Mouse (Mus musculus): ENCODE measurements around the gene Wt1. TPM values are rescaled to one million over a fixed set of nuclear protein-coding genes. Genes with fewer than 3 reads are reported as not detected.

Wt1 gene
- polyA plus RNA-seq, 1 experiment from 2014 or later, result 0.11 TPM

DNA sequence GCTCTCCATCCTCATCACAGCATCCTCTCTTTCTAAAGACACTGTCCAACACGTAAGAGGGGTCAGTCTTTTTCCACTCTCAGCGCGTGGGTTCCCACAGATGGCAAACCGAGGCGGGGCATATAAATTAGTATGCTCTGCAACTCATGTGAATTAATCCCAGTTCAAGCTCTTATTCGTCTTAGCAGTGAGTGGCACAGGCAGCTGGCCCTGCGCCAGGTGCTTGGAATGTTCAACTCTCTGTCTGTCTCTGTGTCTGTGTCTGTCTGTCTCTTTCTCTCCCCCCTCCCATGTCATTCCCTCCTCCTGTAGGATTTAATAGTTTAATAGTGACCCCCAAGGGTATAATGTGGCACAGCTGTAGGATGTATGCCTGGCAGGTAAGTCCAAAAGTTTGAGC, 26.9 kb upstream of the Wt1 start:
- H3K4me3 ChIP-seq, result no peak overlapping the region
- no peak overlapping the region for H3K4me2 ChIP-seq (replicated peaks)
- H3K36me3 ChIP-seq, result no peaks in the 10 kb centered on the region
- no peak overlapping the region for H3K9ac ChIP-seq (replicated peaks)
- H3K4me1 ChIP-seq, result peaks cover 6% of the 10 kb centered on the region; the same call in 1 of the 2 replicates
- WGBS, result 81% methylated on average over 7 of the region's 7 CpGs
- H3K27me3 ChIP-seq, result no peaks in the 10 kb centered on the region
- H3K27ac ChIP-seq (replicated peaks), result no peak overlapping the region
- no peaks in the 10 kb centered on the region for H3K9me3 ChIP-seq
- ATAC-seq (ENCODE audit: low FRiP score, low read depth), result no peak

DNA sequence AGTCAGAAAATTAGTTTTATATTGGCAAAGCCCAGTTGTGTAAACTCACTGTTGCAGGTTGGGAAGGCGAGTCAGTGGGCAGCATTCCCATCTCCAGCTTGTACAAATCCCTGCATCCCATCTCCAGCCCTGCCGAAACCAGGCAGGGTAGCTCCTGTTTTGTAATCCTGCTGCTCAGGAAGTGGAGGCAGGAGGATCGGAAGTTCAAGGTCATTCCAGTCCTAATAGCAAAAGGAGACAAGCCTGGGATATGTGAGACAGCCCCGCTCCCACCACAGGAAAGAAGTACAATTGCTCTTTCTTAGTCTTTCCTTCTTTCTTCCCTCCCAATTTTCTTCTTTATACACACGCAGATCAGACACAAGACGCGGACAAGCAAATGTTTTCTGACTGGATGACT, 25.8 kb upstream of the Wt1 start:
- WGBS, result 63% methylated on average over 7 of the region's 7 CpGs
- H3K36me3 ChIP-seq, result no peaks in the 10 kb centered on the region

DNA sequence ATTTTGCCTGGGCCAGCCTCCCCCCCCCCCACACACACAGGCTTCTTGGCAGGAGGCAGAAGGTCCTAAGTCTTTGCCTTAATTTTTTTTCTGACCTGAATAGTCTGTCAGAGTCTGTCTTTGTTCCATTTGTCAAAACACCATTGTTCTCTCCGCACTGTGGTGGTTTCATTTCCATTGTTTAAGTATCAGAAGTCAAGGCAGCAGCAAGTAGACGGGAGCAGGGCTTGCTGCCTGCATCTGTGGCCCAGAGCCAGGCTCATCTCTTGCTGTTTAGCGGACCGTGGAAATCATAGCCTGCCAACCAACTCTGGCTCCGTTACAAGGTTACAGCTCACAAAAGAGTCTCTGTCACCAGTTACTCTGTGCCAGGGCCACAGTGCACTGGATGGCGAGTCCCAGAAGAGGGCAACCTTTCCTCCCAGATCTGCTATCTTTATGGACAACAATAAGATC, 17.6 kb upstream of the Wt1 start:
- peak; percentile 88 for ATAC-seq (ENCODE audit: low FRiP score, low read depth)
- 10% methylated on average over 6 of the region's 6 CpGs for WGBS
- Histone ChIP-seq H3K9ac (replicated peaks) (no peak overlapping the region), H3K27ac (replicated peaks) (no peak overlapping the region), H3K4me3 (no peak overlapping the region), H3K4me1 (peaks cover 5% of the 10 kb centered on the region), H3K9me3 (no peaks in the 10 kb centered on the region), H3K27me3 (peaks cover 34% of the 10 kb centered on the region), H3K36me3 (no peaks in the 10 kb centered on the region), H3K4me2 (replicated peaks) (no peak overlapping the region)

More for the DNA sequence above, 25.8 kb upstream of the Wt1 start:
- no peak overlapping the region for H3K4me3 ChIP-seq
- no peak overlapping the region for H3K4me2 ChIP-seq (replicated peaks)
- ATAC-seq (ENCODE audit: low FRiP score, low read depth), result no peak
- H3K27me3 ChIP-seq, result no peaks in the 10 kb centered on the region
- H3K4me1 ChIP-seq, result peaks cover 6% of the 10 kb centered on the region; the same call in 1 of the 2 replicates
- H3K9ac ChIP-seq (replicated peaks), result no peak overlapping the region
- H3K9me3 ChIP-seq, result no peaks in the 10 kb centered on the region
- H3K27ac ChIP-seq (replicated peaks), result no peak overlapping the region

DNA sequence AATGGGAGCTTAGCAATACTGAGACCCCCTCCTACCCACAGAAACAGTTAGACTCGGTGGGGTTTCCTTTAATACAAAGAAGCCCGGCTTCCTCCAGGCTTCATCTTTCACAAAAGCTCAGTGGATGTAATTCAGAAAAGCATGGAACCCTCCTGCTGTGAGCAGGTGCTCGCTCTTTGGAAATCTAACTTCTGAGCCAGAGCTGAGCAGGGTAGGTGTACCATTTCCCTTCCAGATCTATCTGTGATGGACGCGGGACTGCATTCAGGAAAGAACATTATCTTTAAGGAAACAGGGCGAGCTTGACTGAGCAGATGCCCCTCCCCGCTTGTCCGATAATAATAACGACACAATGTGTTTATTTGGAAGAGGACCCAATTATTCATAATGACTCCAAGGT, 12.3 kb upstream of the Wt1 start:
- Histone ChIP-seq H3K9me3 (no peaks in the 10 kb centered on the region), H3K36me3 (no peaks in the 10 kb centered on the region), H3K4me2 (replicated peaks) (no peak overlapping the region), H3K27me3 (peaks cover 72% of the 10 kb centered on the region), H3K4me3 (no peak overlapping the region), H3K4me1 (peaks cover 5% of the 10 kb centered on the region; the same call in 1 of the 2 replicates), H3K9ac (replicated peaks) (no peak overlapping the region), H3K27ac (replicated peaks) (no peak overlapping the region)
- WGBS, result 12% methylated on average over 9 of the region's 9 CpGs
- no peak for ATAC-seq (ENCODE audit: low FRiP score, low read depth)

DNA sequence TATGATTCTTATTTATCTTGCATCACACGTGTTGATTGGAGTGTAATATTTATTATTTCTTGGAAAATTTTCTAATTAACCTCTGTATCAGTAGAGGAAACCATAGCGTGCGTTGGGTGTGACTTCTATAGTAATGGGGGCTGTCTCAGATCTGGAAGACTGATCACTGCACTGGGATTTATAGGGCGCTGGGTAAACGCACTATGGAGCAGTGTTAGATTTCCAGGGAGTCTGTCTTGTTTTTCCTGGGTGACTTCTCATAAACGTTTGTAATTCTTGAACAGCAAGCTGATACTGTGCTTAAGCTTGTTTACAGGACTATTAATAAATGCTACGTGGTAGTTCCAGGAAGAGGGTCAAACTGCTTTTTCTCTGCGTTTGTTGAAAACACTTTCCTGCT, 8.7 kb upstream of the Wt1 start:
- H3K27me3 ChIP-seq, result peaks cover 83% of the 10 kb centered on the region
- 82% methylated on average over 8 of the region's 8 CpGs for WGBS

DNA sequence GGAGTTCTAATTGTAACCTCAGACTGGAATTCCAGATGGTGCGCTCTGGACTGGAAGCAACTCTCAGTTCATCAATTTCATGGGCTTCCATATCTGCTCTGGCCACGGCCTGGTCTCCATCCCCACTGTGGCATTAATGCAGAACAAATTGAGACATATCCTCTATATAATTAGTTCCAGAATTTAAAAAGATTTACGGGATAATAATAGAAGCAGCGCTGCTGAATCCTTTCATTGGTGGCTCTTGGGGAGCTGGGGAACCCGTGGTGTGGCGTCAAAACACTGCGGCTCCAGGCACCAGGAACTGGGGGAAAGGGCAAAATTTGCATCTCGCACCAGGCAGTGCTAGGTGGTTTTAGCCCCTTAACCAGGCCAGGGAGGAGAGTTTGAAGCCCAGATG, 4.1 kb upstream of the Wt1 start:
- H3K36me3 ChIP-seq, result no peaks in the 10 kb centered on the region
- H3K27me3 ChIP-seq, result peaks cover 93% of the 10 kb centered on the region
- no peak overlapping the region for H3K9ac ChIP-seq (replicated peaks)
- no peak overlapping the region for H3K4me2 ChIP-seq (replicated peaks)
- H3K4me1 ChIP-seq, result peaks cover 18% of the 10 kb centered on the region
- ATAC-seq (ENCODE audit: low FRiP score, low read depth), result no peak; the same call in 1 of the 2 replicates
- no peaks in the 10 kb centered on the region for H3K9me3 ChIP-seq
- H3K27ac ChIP-seq (replicated peaks), result no peak overlapping the region
- WGBS, result 3% methylated on average over 8 of the region's 8 CpGs
- H3K4me3 ChIP-seq, result no peak overlapping the region

More for the DNA sequence above, 8.7 kb upstream of the Wt1 start:
- ATAC-seq (ENCODE audit: low FRiP score, low read depth), result no peak
- no peak overlapping the region for H3K4me3 ChIP-seq
- H3K27ac ChIP-seq (replicated peaks), result no peak overlapping the region
- H3K9me3 ChIP-seq, result no peaks in the 10 kb centered on the region
- peaks cover 5% of the 10 kb centered on the region; the same call in 1 of the 2 replicates for H3K4me1 ChIP-seq
- H3K36me3 ChIP-seq, result no peaks in the 10 kb centered on the region
- no peak overlapping the region for H3K9ac ChIP-seq (replicated peaks)
- no peak overlapping the region for H3K4me2 ChIP-seq (replicated peaks)

DNA sequence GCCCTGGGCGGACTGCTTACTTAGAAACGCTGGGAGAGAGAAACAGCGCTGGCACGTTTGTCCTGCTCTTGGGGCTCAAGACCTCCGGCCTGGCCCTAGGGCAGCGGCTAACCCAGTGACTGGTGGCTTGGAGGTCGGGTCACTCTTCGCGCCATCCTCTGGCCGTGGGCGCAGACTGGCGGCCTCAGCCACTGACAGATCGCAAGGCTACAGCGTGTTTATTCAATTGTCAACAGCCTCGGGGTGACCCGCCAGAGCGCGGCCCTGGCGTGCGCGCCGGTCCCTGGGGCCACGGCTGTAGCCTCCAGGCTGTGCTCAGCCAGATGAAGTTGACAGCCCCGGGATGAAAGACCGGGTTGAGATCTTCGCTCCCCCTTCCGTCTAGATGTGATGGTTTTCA, 3.4 kb upstream of the Wt1 start:
- Histone ChIP-seq H3K9ac (replicated peaks) (no peak overlapping the region), H3K4me3 (peak overlapping the region; percentile 14; the same call in 1 of the 2 replicates), H3K27me3 (peaks cover 97% of the 10 kb centered on the region), H3K4me1 (peaks cover 22% of the 10 kb centered on the region), H3K9me3 (no peaks in the 10 kb centered on the region), H3K27ac (replicated peaks) (no peak overlapping the region), H3K36me3 (no peaks in the 10 kb centered on the region), H3K4me2 (replicated peaks) (peak overlapping the region; percentile 22; the same call in 1 of the 2 replicates)
- no peak for ATAC-seq (ENCODE audit: low FRiP score, low read depth)
- WGBS, result under 1% methylated on average over 27 of the region's 27 CpGs

DNA sequence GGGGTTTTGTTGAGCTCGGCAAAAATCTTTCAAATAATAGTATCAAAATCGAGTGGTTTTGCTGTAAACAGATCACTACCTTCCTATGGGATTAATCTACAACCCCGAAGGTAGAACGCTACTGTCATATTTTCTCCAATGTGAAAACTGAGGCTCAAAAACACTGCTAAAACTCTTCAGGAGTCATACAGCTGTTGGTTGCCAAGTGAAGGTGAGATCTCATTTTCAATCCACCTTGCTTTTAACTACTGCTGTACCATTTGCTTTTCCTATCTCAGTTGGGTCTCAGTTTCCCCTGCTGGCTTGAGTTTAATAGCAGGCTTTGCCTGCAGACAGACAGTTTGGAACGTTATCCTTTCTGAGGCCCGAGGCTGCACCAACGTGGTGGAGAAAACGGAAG, 2.9 kb upstream of the Wt1 start:
- Histone ChIP-seq H3K9me3 (no peaks in the 10 kb centered on the region), H3K36me3 (no peaks in the 10 kb centered on the region), H3K27me3 (peaks cover 99% of the 10 kb centered on the region), H3K4me3 (no peak overlapping the region), H3K27ac (replicated peaks) (no peak overlapping the region), H3K4me2 (replicated peaks) (no peak overlapping the region), H3K4me1 (peaks cover 22% of the 10 kb centered on the region), H3K9ac (replicated peaks) (no peak overlapping the region)
- WGBS, result 2% methylated on average over 8 of the region's 8 CpGs
- no peak for ATAC-seq (ENCODE audit: low FRiP score, low read depth)

DNA sequence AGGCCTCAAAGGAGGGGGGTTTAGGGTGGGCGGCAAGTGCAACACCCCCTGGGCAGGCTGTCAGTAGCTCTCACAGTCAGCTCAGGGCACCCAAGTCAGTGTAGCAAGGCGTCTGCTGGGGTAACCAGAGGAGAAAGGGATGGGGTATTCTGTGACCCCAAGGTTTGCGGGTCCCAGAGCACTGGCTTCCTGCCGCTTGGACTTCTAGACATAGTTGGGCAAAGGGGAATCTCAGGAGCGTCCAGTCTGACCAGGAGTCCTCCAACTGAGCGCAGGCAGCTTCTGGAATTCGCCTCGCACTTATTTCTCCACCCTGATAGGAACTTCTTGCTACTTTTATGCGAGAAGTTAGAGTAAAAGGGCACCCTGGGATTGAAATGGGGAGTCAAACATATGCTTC, 2.4 kb upstream of the Wt1 start:
- no peak overlapping the region for H3K27ac ChIP-seq (replicated peaks)
- H3K9ac ChIP-seq (replicated peaks), result no peak overlapping the region
- no peak for ATAC-seq (ENCODE audit: low FRiP score, low read depth)
- no peaks in the 10 kb centered on the region for H3K9me3 ChIP-seq
- WGBS, result 1% methylated on average over 9 of the region's 9 CpGs
- no peaks in the 10 kb centered on the region for H3K36me3 ChIP-seq
- no peak overlapping the region for H3K4me2 ChIP-seq (replicated peaks)
- no peak overlapping the region for H3K4me3 ChIP-seq
- peaks cover 99% of the 10 kb centered on the region for H3K27me3 ChIP-seq
- peaks cover 22% of the 10 kb centered on the region for H3K4me1 ChIP-seq

DNA sequence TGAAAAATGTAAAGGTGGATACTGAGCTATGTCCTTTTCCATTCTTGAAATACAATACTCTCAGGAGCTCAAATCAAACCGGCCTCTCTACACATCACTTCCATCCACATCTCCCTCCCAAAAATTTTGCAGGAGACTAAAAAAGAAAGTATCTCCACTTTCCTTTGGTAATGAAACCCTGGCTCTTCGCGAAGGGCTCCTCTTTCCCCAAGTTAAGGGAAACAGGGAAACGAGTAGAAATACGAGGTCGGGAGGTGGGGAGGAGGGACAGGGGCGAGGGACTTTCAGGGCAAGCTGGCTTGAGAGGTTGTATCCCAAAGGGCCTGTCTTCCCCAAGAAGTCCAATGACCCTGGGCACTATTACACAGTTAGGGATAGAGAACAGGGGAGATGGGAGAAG, 1.9 kb upstream of the Wt1 start:
- Histone ChIP-seq H3K27ac (replicated peaks) (no peak overlapping the region), H3K9me3 (no peaks in the 10 kb centered on the region), H3K4me2 (replicated peaks) (no peak overlapping the region), H3K4me3 (no peak overlapping the region), H3K36me3 (no peaks in the 10 kb centered on the region), H3K4me1 (peaks cover 22% of the 10 kb centered on the region), H3K27me3 (peaks cover 99% of the 10 kb centered on the region), H3K9ac (replicated peaks) (no peak overlapping the region)
- 2% methylated on average over 7 of the region's 7 CpGs for WGBS
- no peak for ATAC-seq (ENCODE audit: low FRiP score, low read depth)

DNA sequence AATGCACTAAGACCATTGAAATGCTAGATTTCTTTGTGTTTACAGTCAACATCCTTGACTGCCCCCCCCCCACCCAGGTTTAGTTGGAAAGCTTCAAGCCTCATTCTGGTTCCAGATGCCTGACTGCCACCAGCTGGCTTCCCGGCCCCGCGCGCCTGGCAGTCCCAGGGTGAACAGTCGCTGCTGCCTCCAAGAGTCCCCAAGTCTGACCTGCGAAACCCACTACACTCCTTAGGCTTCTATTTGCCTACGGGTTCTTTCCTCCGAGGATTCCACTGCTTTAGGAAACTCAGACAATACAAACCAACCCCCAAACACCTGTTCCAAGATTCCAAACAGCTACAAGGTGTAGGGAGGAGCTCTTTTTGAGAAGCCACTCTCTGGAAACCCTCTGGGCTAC, 1.1 kb upstream of the Wt1 start:
- Histone ChIP-seq H3K4me2 (replicated peaks) (no peak overlapping the region), H3K4me3 (no peak overlapping the region), H3K36me3 (no peaks in the 10 kb centered on the region), H3K27me3 (peaks cover 99% of the 10 kb centered on the region), H3K4me1 (peaks cover 22% of the 10 kb centered on the region), H3K9me3 (no peaks in the 10 kb centered on the region), H3K9ac (replicated peaks) (no peak overlapping the region), H3K27ac (replicated peaks) (no peak overlapping the region)
- 1% methylated on average over 8 of the region's 8 CpGs for WGBS
- ATAC-seq (ENCODE audit: low FRiP score, low read depth), result no peak

DNA sequence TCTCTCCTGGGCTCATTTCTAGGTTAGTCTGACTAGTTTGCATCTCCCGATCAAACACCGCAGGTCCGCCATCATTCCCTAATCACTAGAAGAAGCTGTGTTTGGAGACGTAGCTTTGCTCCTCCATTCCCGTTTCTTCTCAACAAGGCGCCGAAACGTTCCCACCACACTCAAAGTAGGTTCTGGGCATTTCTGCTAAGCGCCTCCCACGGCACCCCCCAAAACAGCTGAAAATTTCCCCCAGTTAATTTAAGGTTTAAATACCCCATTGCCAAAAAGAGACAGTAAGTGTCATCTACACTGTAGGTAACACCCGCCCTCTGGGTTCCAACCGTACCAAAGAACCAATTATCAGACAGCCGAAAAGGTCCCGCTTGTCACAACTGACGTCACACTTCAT, 688 bp upstream of the Wt1 start:
- ATAC-seq (ENCODE audit: low FRiP score, low read depth), result no peak

More for the DNA sequence above, 688 bp upstream of the Wt1 start:
- Histone ChIP-seq H3K27me3 (peaks cover 99% of the 10 kb centered on the region), H3K9me3 (no peaks in the 10 kb centered on the region), H3K4me3 (no peak overlapping the region), H3K4me2 (replicated peaks) (no peak overlapping the region), H3K9ac (replicated peaks) (no peak overlapping the region), H3K27ac (replicated peaks) (no peak overlapping the region), H3K36me3 (no peaks in the 10 kb centered on the region), H3K4me1 (peaks cover 26% of the 10 kb centered on the region)
- WGBS, result 3% methylated on average over 15 of the region's 15 CpGs

All from midbrain, embryonic 12.5 days (tissue).